8 mouse cellular contexts compared by ENCODE assay signal in the genomic region with DNA sequence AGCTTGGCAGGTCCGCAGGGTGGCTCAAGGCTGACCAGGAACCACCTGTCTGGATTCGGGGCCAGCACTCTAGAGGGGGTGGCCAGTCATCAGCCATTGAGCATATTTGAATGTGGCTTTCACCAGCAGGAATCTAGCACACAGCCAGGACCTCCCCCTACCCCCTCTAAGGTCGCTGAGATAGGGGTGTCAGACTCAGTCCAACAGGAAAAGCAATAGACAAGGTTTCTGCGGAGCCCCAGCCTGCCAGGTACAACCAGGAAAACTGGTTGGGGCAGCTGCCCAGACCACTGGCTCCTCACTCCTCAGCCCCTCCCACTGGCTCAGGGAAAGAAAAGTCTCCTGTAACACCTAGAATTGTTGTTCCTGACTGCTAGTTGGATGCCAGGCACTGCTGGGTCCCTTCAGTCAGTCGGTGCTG. TPM values are rescaled to one million over a fixed set of nuclear protein-coding genes. Genes with fewer than 3 reads are reported as not detected.
A peak's percentile ranks its signal among the peaks of the same experiment; 100 is the strongest.
DNase-seq lines count a peak whose midpoint lies in the region; ATAC-seq and TF ChIP-seq lines count a peak whose summit lies in the region.

No protein-coding gene starts in this region.

- no peaks in the 10 kb centered on the region for H3K27me3 ChIP-seq in intestine, embryonic 15.5 days (replicated peaks)
- H3K27me3 ChIP-seq in liver, postnatal 0 days (ENCODE audit: insufficient read depth, low read length), result peaks cover 4% of the 10 kb centered on the region; the same call in 1 of the 2 replicates
- H3K27me3 ChIP-seq in stomach, postnatal 0 days (ENCODE audit: control insufficient read depth, insufficient read depth, low read length), result no peaks in the 10 kb centered on the region
- H3K27me3 ChIP-seq in thymus, adult 2 months (ENCODE audit: control insufficient read depth, insufficient read depth, low read length), result no peaks in the 10 kb centered on the region

- intact Hi-C loops in gastrocnemius, postnatal 14 days (cut with DNase I; ENCODE audit: low total_unique reads), result loop anchor here (10.0 kb wide), 1 partner anchor 331 kb away; no protein-coding TSS in a partner anchor

- peak; percentile 79 for ATAC-seq in intestine, embryonic 15.5 days
- no peak for ATAC-seq in liver, postnatal 0 days
- ATAC-seq in stomach, postnatal 0 days (ENCODE audit: low FRiP score, low TSS enrichment), result peak; percentile 69

- TF ChIP-seq CTCF in liver, postnatal 0 days (IDR thresholded peaks at IDR 0.05; ENCODE audit: low read depth), result no peak
- no peak for TF ChIP-seq CTCF in stomach, postnatal 0 days (IDR thresholded peaks at IDR 0.05; ENCODE audit: low read depth)
- TF ChIP-seq CTCF in thymus, adult 2 months (IDR thresholded peaks at IDR 0.05; ENCODE audit: borderline replicate concordance, control insufficient read depth, extremely low read depth, insufficient read depth, low read length, poor library complexity), result no peak

- peaks cover 19% of the 10 kb centered on the region for H3K4me1 ChIP-seq in intestine, embryonic 15.5 days (replicated peaks)
- H3K4me1 ChIP-seq in liver, postnatal 0 days (ENCODE audit: insufficient read depth), result peaks cover 14% of the 10 kb centered on the region
- no peaks in the 10 kb centered on the region; the same call in none of the 2 replicates for H3K4me1 ChIP-seq in stomach, postnatal 0 days (replicated peaks; ENCODE audit: control insufficient read depth, insufficient read depth)
- H3K4me1 ChIP-seq in thymus, adult 2 months (replicated peaks; ENCODE audit: control insufficient read depth, insufficient read depth, low read length), result peaks cover 8% of the 10 kb centered on the region

- peak overlapping the region; percentile 59 for H3K4me2 ChIP-seq in intestine, embryonic 15.5 days (replicated peaks)
- peak overlapping the region; percentile 67 for H3K4me2 ChIP-seq in liver, postnatal 0 days (ENCODE audit: low read depth, low read length)
- peak overlapping the region; percentile 57 for H3K4me2 ChIP-seq in stomach, postnatal 0 days (replicated peaks; ENCODE audit: low read depth)

- WGBS in intestine, embryonic 15.5 days, result 6% methylated on average over 5 of the region's 5 CpGs
- WGBS in liver, postnatal 0 days (ENCODE audit: insufficient replicate concordance), result 29% methylated on average over 5 of the region's 5 CpGs
- WGBS in stomach, postnatal 0 days, result 6% methylated on average over 5 of the region's 5 CpGs
- 46% methylated on average over 5 of the region's 5 CpGs for WGBS in thymus, adult 2 months

- TF ChIP-seq EP300 in liver, postnatal 0 days (IDR thresholded peaks at IDR 0.05; ENCODE audit: low read depth), result no peak
- peak; percentile 60 for TF ChIP-seq EP300 in stomach, postnatal 0 days (optimal IDR thresholded peaks at IDR 0.05)

- H3K4me3 ChIP-seq in intestine, embryonic 15.5 days (replicated peaks), result peak overlapping the region; percentile 23
- peak overlapping the region; percentile 30; the same call in 1 of the 2 replicates for H3K4me3 ChIP-seq in liver, postnatal 0 days (ENCODE audit: low read depth, low read length)
- H3K4me3 ChIP-seq in stomach, postnatal 0 days (ENCODE audit: low read depth, low read length), result peak overlapping the region; percentile 13; the same call in 1 of the 2 replicates
- H3K4me3 ChIP-seq in thymus, adult 2 months (ENCODE audit: control insufficient read depth, insufficient read depth, low read length), result no peak overlapping the region

- peak overlapping the region; percentile 74 for H3K27ac ChIP-seq in intestine, embryonic 15.5 days
- H3K27ac ChIP-seq in liver, postnatal 0 days (ENCODE audit: low read depth), result peak overlapping the region; percentile 56
- H3K27ac ChIP-seq in stomach, postnatal 0 days (replicated peaks), result peak overlapping the region; percentile 91
- no peak overlapping the region for H3K27ac ChIP-seq in thymus, adult 2 months (ENCODE audit: control insufficient read depth, insufficient read depth, low read length)

- peak; percentile 51 to 76 for DNase-seq in urinary bladder, adult 18-20 months (ENCODE audit: low spot score in 2 of 2)
- no peak for DNase-seq in urinary bladder, postnatal 10 days (ENCODE audit: low spot score)
- DNase-seq in liver, postnatal 0 days, result no peak
- DNase-seq in stomach, postnatal 0 days (ENCODE audit: low spot score), result peak; percentile 87
- DNase-seq in gastrocnemius, postnatal 14 days, result no peak
- DNase-seq in frontal cortex, postnatal 10 days (ENCODE audit: low spot score in 2 of 2), result no peak
- DNase-seq in thymus, adult 2 months, result no peak

- no peak for TF ChIP-seq POLR2A in thymus, adult 2 months (IDR thresholded peaks at IDR 0.05; ENCODE audit: control insufficient read depth, extremely low read depth, insufficient read depth, low read length, poor library complexity)

- H3K36me3 ChIP-seq in intestine, embryonic 15.5 days, result no peaks in the 10 kb centered on the region
- H3K36me3 ChIP-seq in liver, postnatal 0 days (replicated peaks; ENCODE audit: insufficient read depth, low read length), result 0 out of 2 replicates have a peak, but pooled peaks cover 4% of the 10 kb centered on the region
- no peaks in the 10 kb centered on the region for H3K36me3 ChIP-seq in stomach, postnatal 0 days (ENCODE audit: control insufficient read depth, insufficient read depth, low read length)
- H3K36me3 ChIP-seq in thymus, adult 2 months (ENCODE audit: control insufficient read depth, insufficient read depth, low read length), result no peaks in the 10 kb centered on the region

- no peak overlapping the region for H3K9ac ChIP-seq in intestine, embryonic 15.5 days
- 0 out of 2 replicates have a peak overlapping the region, but pooled peaks have one; percentile 2 for H3K9ac ChIP-seq in liver, postnatal 0 days (replicated peaks)
- H3K9ac ChIP-seq in stomach, postnatal 0 days (ENCODE audit: low read length), result peak overlapping the region; percentile 43

- H3K9me3 ChIP-seq in intestine, embryonic 15.5 days, result no peaks in the 10 kb centered on the region
- no peaks in the 10 kb centered on the region for H3K9me3 ChIP-seq in liver, postnatal 0 days (ENCODE audit: low read length)
- no peaks in the 10 kb centered on the region for H3K9me3 ChIP-seq in stomach, postnatal 0 days (ENCODE audit: control insufficient read depth, low read length)

RNA-seq across cellular contexts. Expression of a gene that starts 10.7 kb away (rescaled TPM):
- 1.3 and 1.6 TPM in 2 replicates for polyA plus RNA-seq in intestine, embryonic 15.5 days (2015; fragmentation: Nextera tagmentation; extraction: Ambion mirVana)
- 0.31 and 0.69 TPM in 2 replicates for polyA plus RNA-seq in liver, postnatal 0 days (2015; fragmentation: Nextera tagmentation; extraction: Ambion mirVana)
- 1.8 and 4.4 TPM in 2 replicates for polyA plus RNA-seq in stomach, postnatal 0 days (2015; fragmentation: Nextera tagmentation; extraction: Ambion mirVana)
- total RNA-seq in gastrocnemius, postnatal 14 days (2021), result 1 to 10 TPM; 3.5 to 4.2 TPM
- polyA plus RNA-seq in thymus, adult 2 months (2012; rRNA removed), result 7.2 and 7.7 TPM in 2 replicates

RNA-seq across cellular contexts. Expression of a gene that starts 47.5 kb away (rescaled TPM):
- polyA plus RNA-seq in intestine, embryonic 15.5 days (2015; fragmentation: Nextera tagmentation; extraction: Ambion mirVana), result 117 and 120 TPM in 2 replicates
- 65.6 and 76.8 TPM in 2 replicates for polyA plus RNA-seq in liver, postnatal 0 days (2015; fragmentation: Nextera tagmentation; extraction: Ambion mirVana)
- polyA plus RNA-seq in stomach, postnatal 0 days (2015; fragmentation: Nextera tagmentation; extraction: Ambion mirVana), result 76.6 and 79.6 TPM in 2 replicates
- 10 to 100 TPM; 71.1 to 80.7 TPM for total RNA-seq in gastrocnemius, postnatal 14 days (2021)
- 180 and 227 TPM in 2 replicates for polyA plus RNA-seq in thymus, adult 2 months (2012; rRNA removed)

RNA-seq across cellular contexts. Expression of a gene that starts 47.7 kb away (rescaled TPM):
- 19.6 and 19.8 TPM in 2 replicates for polyA plus RNA-seq in intestine, embryonic 15.5 days (2015; fragmentation: Nextera tagmentation; extraction: Ambion mirVana)
- 57.5 and 64.3 TPM in 2 replicates for polyA plus RNA-seq in liver, postnatal 0 days (2015; fragmentation: Nextera tagmentation; extraction: Ambion mirVana)
- 22.0 and 25.9 TPM in 2 replicates for polyA plus RNA-seq in stomach, postnatal 0 days (2015; fragmentation: Nextera tagmentation; extraction: Ambion mirVana)
- 100 to 1,000 TPM; 251 to 325 TPM for total RNA-seq in gastrocnemius, postnatal 14 days (2021)
- 93.9 and 96.4 TPM in 2 replicates for polyA plus RNA-seq in thymus, adult 2 months (2012; rRNA removed)

Comparison
In these comparisons a context has a peak if more than half of its experiments do, and no peak if none do; other contexts are left out.
1. DNase-seq: peak in urinary bladder, adult 18-20 months (2 of 2) and stomach, postnatal 0 days (single experiment); none in urinary bladder, postnatal 10 days (single experiment), liver, postnatal 0 days (single experiment), gastrocnemius, postnatal 14 days (single experiment), frontal cortex, postnatal 10 days (0 of 2) and thymus, adult 2 months (single experiment).
2. Peak in every context shown above with its lines, with median percentiles within 50 percentile points of each other: H3K4me2 ChIP-seq.